Mouse (Mus musculus): ENCODE measurements around the gene Tmem273. TPM values are rescaled to one million over a fixed set of nuclear protein-coding genes. Genes with fewer than 3 reads are reported as not detected.

Tmem273 gene
- polyA plus RNA-seq, 1 experiment, result 0.05 TPM

DNA sequence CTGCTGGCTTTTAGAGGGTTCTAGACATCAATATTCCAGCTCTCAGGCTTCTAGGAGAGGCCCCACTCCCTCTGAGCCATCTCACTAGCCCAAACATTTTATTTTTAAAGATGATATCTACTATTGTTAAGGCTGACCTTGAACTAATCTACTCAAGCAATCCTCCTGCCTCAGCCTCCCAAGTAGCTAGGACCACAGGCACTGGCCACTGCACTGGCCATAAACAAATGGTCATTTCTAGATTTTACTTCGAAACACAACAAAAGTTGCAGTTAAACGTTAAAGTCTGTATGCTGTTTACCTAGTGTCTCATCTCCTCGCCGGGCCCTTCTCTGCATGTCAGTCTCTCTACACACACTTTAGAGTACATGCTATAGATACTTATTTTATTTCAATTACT is 68.3 kb downstream of the Tmem273 start:
- no peak overlapping the region for H3K4me2 ChIP-seq (ENCODE audit: low read depth)
- no peaks in the 10 kb centered on the region for H3K79me2 ChIP-seq (ENCODE audit: control insufficient read depth, insufficient read depth)
- no peak overlapping the region for H3ac ChIP-seq (ENCODE audit: control insufficient read depth, insufficient read length)
- H3K4me3 ChIP-seq, result no peak overlapping the region
- peaks cover 26% of the 10 kb centered on the region for H3K27me3 ChIP-seq (ENCODE audit: control insufficient read depth, insufficient read depth, insufficient read length)
- no peak for TF ChIP-seq E2F4 (IDR thresholded peaks at IDR 0.05; ENCODE audit: insufficient read depth)
- TF ChIP-seq SRF (IDR thresholded peaks at IDR 0.05; ENCODE audit: control insufficient read depth, insufficient read length, low read depth), result no peak
- no peak for TF ChIP-seq POLR2AphosphoS2 (IDR thresholded peaks at IDR 0.05; ENCODE audit: insufficient read length, low read depth)
- TF ChIP-seq MAX (IDR thresholded peaks at IDR 0.05; ENCODE audit: low read depth), result no peak
- no peak for TF ChIP-seq MYOD1 (IDR thresholded peaks at IDR 0.05; ENCODE audit: control insufficient read depth in 1 of 3, insufficient read length in 2 of 3, low read depth in 2 of 3)
- no peak for TF ChIP-seq TCF3 (IDR thresholded peaks at IDR 0.05; ENCODE audit: insufficient read length, low read depth)
- no peak for TF ChIP-seq POLR2A (IDR thresholded peaks at IDR 0.05; ENCODE audit: insufficient read length, low read depth)
- no peaks in the 10 kb centered on the region for H3K36me3 ChIP-seq (ENCODE audit: control insufficient read depth, insufficient read depth)

DNA sequence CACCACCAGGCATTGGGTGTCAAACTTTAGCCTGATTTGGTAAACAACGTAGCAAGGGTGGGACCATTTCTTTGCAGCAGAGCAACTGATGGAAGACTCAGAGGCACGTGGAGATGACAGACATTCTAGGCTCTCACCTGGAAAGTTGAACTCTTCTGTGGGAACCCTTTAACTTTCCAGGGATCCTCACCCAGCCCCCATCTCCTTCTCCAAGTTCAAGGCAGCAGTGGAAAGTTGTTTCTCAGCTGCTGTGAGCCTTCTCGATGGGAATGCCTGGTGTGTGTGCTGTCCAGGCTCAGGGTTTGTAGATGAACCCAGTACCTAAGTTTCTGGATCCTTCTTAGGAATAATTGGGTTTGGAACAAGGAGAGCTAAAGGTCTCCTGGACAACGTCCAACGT is 70.5 kb downstream of the Tmem273 start:
- Histone ChIP-seq H3ac (ENCODE audit: control insufficient read depth, insufficient read length) (no peak overlapping the region), H3K36me3 (ENCODE audit: control insufficient read depth, insufficient read depth) (no peaks in the 10 kb centered on the region), H3K79me2 (ENCODE audit: control insufficient read depth, insufficient read depth) (no peaks in the 10 kb centered on the region), H3K4me3 (no peak overlapping the region), H3K27me3 (ENCODE audit: control insufficient read depth, insufficient read depth, insufficient read length) (peaks cover 35% of the 10 kb centered on the region), H3K4me2 (ENCODE audit: low read depth) (no peak overlapping the region)
- TF ChIP-seq TCF3 (IDR thresholded peaks at IDR 0.05; ENCODE audit: insufficient read length, low read depth), result no peak
- no peak for TF ChIP-seq TCF12 (IDR thresholded peaks at IDR 0.05; ENCODE audit: insufficient read depth, poor library complexity, severe bottlenecking)
- no peak for TF ChIP-seq MAX (IDR thresholded peaks at IDR 0.05; ENCODE audit: low read depth)

DNA sequence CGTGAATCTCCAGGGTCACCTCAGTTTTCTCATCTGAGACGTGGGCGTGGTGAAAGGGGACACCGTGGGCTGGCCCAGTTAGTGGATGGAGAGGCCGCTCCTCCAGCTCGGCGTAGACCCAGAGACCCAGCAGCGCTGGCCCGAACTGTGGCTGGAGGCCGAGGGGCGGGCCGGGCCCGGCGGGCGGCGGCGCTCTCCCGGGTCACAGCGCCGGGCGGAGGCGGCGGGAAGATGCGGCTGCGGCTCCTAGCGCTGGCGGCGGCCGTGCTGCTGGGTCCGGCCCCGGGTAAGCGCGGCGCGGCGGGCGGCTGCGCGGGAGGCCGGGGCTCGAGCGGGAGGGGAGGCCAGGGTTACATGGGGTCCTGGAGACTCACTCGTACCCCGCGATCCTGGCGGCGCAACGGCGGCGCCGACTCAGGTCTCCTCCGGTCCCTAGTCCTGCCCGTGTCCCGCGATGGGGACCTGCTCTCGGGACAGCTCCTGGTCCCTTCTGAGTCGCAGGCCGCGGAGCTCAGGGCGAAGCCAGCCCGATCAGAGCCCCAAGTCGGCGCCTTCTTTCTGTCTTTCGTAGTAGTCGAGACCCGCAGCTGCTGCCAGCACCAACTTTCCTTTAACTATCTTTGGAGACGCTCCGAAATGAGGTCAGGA is 71.0 kb downstream of the Tmem273 start, which contains the start of gene Vstm4:
Gene Vstm4, plus strand, starts transcription at position 76 of the 648 bp plus-strand sequence.
- Histone ChIP-seq H3K4me3 (no peak within 1 kb of the TSS), H3K79me2 (ENCODE audit: control insufficient read depth, insufficient read depth) (no peaks in the 10 kb centered on the region), H3K36me3 (ENCODE audit: control insufficient read depth, insufficient read depth) (no peaks in the 10 kb centered on the region), H3ac (ENCODE audit: control insufficient read depth, insufficient read length) (no peak within 1 kb of the TSS), H3K27me3 (ENCODE audit: control insufficient read depth, insufficient read depth, insufficient read length) (peaks cover 40% of the 10 kb centered on the region), H3K4me2 (ENCODE audit: low read depth) (no peak within 1 kb of the TSS)
- TF ChIP-seq TCF3 (IDR thresholded peaks at IDR 0.05; ENCODE audit: insufficient read length, low read depth), result no peak
- TF ChIP-seq SRF (IDR thresholded peaks at IDR 0.05; ENCODE audit: control insufficient read depth, insufficient read length, low read depth), result no peak
- no peak for TF ChIP-seq MYOD1 (IDR thresholded peaks at IDR 0.05; ENCODE audit: control insufficient read depth in 1 of 3, insufficient read length in 2 of 3, low read depth in 2 of 3)
- TF ChIP-seq MAX (IDR thresholded peaks at IDR 0.05; ENCODE audit: low read depth), result no peak
- no peak for TF ChIP-seq REST (IDR thresholded peaks at IDR 0.05; ENCODE audit: insufficient read depth, insufficient read length)
- no peak for TF ChIP-seq MYOG (IDR thresholded peaks at IDR 0.05; ENCODE audit: control insufficient read depth in 1 of 3, insufficient read depth in 1 of 3, insufficient read length in 2 of 3, low read depth in 2 of 3)
- TF ChIP-seq TCF12 (IDR thresholded peaks at IDR 0.05; ENCODE audit: insufficient read depth, poor library complexity, severe bottlenecking), result no peak
- TF ChIP-seq POLR2A (IDR thresholded peaks at IDR 0.05; ENCODE audit: insufficient read length, low read depth), result no peak
- no peak for TF ChIP-seq USF1 (IDR thresholded peaks at IDR 0.05; ENCODE audit: low read depth)
- TF ChIP-seq E2F4 (IDR thresholded peaks at IDR 0.05; ENCODE audit: insufficient read depth), result no peak
- no peak for TF ChIP-seq POLR2AphosphoS2 (IDR thresholded peaks at IDR 0.05; ENCODE audit: insufficient read length, low read depth)
- no peak for TF ChIP-seq CEBPB (IDR thresholded peaks at IDR 0.05; ENCODE audit: insufficient read depth, poor library complexity, severe bottlenecking)

- TF ChIP-seq TCF12 (IDR thresholded peaks at IDR 0.05; ENCODE audit: insufficient read depth, poor library complexity, severe bottlenecking) (no peak), E2F4 (IDR thresholded peaks at IDR 0.05; ENCODE audit: insufficient read depth) (no peak), TCF3 (IDR thresholded peaks at IDR 0.05; ENCODE audit: insufficient read length, low read depth) (no peak)
- H3K27me3 ChIP-seq (ENCODE audit: control insufficient read depth, insufficient read depth, insufficient read length), result peaks cover 38% of the 10 kb centered on the region
- H3K36me3 ChIP-seq (ENCODE audit: control insufficient read depth, insufficient read depth), result no peaks in the 10 kb centered on the region
- no peak overlapping the region for H3K4me3 ChIP-seq
- H3K4me2 ChIP-seq (ENCODE audit: low read depth), result no peak overlapping the region
- H3K79me2 ChIP-seq (ENCODE audit: control insufficient read depth, insufficient read depth), result no peaks in the 10 kb centered on the region
- no peak overlapping the region for H3ac ChIP-seq (ENCODE audit: control insufficient read depth, insufficient read length)
These were observed 72.6 kb downstream of the Tmem273 start for GRCm38 (mm10) chr14:32858361-32858760.

DNA sequence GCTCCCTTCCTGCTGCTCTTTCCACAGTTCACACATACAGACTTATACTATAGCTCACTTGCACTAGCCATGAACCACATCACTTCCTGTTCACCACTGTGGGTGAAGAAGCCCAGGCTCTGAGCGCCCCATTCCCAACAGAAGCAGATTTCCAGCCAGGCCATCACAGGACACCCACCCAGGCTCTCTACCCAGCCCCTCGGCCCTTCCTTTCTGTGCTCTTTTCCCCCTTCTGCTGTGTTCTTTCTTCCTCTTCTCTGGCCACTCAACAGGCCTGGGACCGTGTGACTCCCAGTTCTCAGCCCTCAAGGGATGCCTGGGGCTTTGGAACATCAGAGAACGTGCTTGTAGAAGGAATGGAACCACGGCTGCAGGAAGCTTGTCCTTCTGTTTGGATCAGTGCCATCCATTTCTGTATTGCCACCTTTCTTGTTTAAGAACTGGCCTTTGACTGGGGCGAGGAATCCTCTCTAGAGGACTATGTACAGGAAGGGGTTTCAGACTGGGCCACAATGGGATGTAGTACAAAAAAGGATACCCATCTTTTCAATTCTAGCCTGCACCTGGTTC is 73.3 kb downstream of the Tmem273 start:
- H3K4me2 ChIP-seq (ENCODE audit: low read depth), result no peak overlapping the region
- no peaks in the 10 kb centered on the region for H3K79me2 ChIP-seq (ENCODE audit: control insufficient read depth, insufficient read depth)
- H3K4me3 ChIP-seq, result no peak overlapping the region
- peaks cover 41% of the 10 kb centered on the region for H3K27me3 ChIP-seq (ENCODE audit: control insufficient read depth, insufficient read depth, insufficient read length)
- no peaks in the 10 kb centered on the region for H3K36me3 ChIP-seq (ENCODE audit: control insufficient read depth, insufficient read depth)
- H3ac ChIP-seq (ENCODE audit: control insufficient read depth, insufficient read length), result no peak overlapping the region
- no peak for TF ChIP-seq POLR2AphosphoS2 (IDR thresholded peaks at IDR 0.05; ENCODE audit: insufficient read length, low read depth)
- TF ChIP-seq MYOD1 (IDR thresholded peaks at IDR 0.05; ENCODE audit: control insufficient read depth in 1 of 3, insufficient read length in 2 of 3, low read depth in 2 of 3), result no peak
- no peak for TF ChIP-seq E2F4 (IDR thresholded peaks at IDR 0.05; ENCODE audit: insufficient read depth)
- TF ChIP-seq TCF12 (IDR thresholded peaks at IDR 0.05; ENCODE audit: insufficient read depth, poor library complexity, severe bottlenecking), result no peak
- TF ChIP-seq POLR2A (IDR thresholded peaks at IDR 0.05; ENCODE audit: insufficient read length, low read depth), result no peak

All from myocyte (in vitro differentiated cells).